Mouse (Mus musculus) small intestine, adult 2 months (tissue): Measurements from ENCODE around the gene Gp9. TPM values are rescaled to one million over a fixed set of nuclear protein-coding genes. Genes with fewer than 3 reads are reported as not detected.

Source experiments
- H3K27ac ChIP-seq: fragments of 200-500 bp; 2 replicates; pipeline ENCODE4 v1.5.1; 2012; ENCODE audit warnings: low read depth, low read length, control low read depth, inconsistent platforms; ENCODE audit not compliant: insufficient read depth
- H3K27me3 ChIP-seq: fragments of 200-500 bp; 2 replicates; pipeline ENCODE4 v1.6.1; 2012; ENCODE audit warnings: mild to moderate bottlenecking, moderate library complexity, low read length, inconsistent platforms; ENCODE audit not compliant: control insufficient read depth, insufficient read depth
- H3K36me3 ChIP-seq: fragments of 200-500 bp; 2 replicates; pipeline ENCODE4 v1.6.1; 2012; ENCODE audit warnings: mild to moderate bottlenecking, low read length, control low read depth, inconsistent platforms; ENCODE audit not compliant: control insufficient read depth, insufficient read depth
- H3K4me1 ChIP-seq: fragments of 200-500 bp; 2 replicates; pipeline ENCODE4 v1.6.1; 2012; ENCODE audit warnings: low read length, inconsistent platforms, mixed read lengths; ENCODE audit not compliant: control insufficient read depth, insufficient read depth, insufficient read length
- H3K4me3 ChIP-seq: fragments of 200-500 bp; 2 replicates; pipeline ENCODE4 v1.5.1; 2012; ENCODE audit warnings: low read depth, mild to moderate bottlenecking, control low read depth, inconsistent platforms, low read length, moderate library complexity
- CTCF ChIP-seq: fragments of 200-500 bp; IDR thresholded peaks from 2 replicates; pipeline ENCODE4 v1.5.1; 2012; ENCODE audit warnings: low read depth, mild to moderate bottlenecking, control low read depth, inconsistent platforms, low read length, moderate library complexity, mixed read lengths; ENCODE audit not compliant: insufficient replicate concordance, insufficient read length; ENCODE audit errors: extremely low read depth
- POLR2A ChIP-seq: fragments of 200-500 bp; IDR thresholded peaks from 2 replicates; pipeline ENCODE4 v1.6.1; 2012; ENCODE audit warnings: low read depth, mild to moderate bottlenecking, control low read depth, inconsistent platforms, low read length, moderate library complexity
- WGBS: fragments of 180-500 bp; shearing (Covaris S2); methylation state at CpG from one replicate; pipeline ENCODE4 v1.1.7; 2018; 5-methylcytosine and 5-hydroxymethylcytosine counted together
- polyA plus RNA-seq: library from polyadenylated mRNA; depleted of rRNA; stranded (reverse); fragments of >200 nt; gene quantifications from 2 replicates; pipeline ENCODE4 v1.2.3, GENCODE M21; 2012

Gene Gp9
- polyA plus RNA-seq, 1 experiment: not detected

DNA sequence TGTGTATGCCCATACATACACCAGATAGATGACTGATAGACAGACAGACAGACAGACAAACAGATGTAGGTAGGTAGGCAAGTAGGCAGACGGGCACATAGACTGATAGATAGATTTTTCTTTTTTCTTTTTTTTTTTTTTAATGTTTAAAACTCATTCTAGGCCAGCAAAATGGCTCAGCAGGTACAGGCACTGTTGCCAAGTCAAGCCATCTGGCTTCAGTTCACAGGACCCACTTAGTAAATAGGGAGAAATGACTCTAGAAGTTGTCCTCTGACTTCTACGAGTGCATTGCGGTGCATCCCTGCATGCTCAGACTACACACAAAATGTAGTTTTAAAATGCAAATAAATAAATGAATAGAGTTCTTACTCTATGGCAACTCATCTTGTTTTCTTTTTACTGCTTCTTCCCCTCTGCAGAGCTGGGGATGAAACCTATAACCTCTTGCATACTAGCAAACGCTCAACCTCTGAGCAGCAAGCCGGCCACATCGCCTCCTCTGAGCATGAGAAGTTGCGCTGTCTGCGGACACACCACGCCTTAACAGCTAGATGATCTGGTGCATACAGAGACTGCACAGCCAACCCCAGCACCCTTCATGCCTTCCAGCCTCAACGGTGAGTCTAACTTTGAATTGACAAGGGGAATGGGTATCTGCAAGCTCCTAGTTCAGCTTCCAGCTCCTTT lies 16.1 kb downstream of the Gp9 start:
- peaks cover 23% of the 10 kb centered on the region for H3K4me1 ChIP-seq
- 89% methylated on average over 10 of the region's 10 CpGs for WGBS
- TF ChIP-seq CTCF: no peak
- TF ChIP-seq POLR2A: no peak
- peaks cover 33% of the 10 kb centered on the region for H3K36me3 ChIP-seq
- H3K4me3 ChIP-seq: no peak overlapping the region
- no peaks in the 10 kb centered on the region for H3K27me3 ChIP-seq
- H3K27ac ChIP-seq: no peak overlapping the region

DNA sequence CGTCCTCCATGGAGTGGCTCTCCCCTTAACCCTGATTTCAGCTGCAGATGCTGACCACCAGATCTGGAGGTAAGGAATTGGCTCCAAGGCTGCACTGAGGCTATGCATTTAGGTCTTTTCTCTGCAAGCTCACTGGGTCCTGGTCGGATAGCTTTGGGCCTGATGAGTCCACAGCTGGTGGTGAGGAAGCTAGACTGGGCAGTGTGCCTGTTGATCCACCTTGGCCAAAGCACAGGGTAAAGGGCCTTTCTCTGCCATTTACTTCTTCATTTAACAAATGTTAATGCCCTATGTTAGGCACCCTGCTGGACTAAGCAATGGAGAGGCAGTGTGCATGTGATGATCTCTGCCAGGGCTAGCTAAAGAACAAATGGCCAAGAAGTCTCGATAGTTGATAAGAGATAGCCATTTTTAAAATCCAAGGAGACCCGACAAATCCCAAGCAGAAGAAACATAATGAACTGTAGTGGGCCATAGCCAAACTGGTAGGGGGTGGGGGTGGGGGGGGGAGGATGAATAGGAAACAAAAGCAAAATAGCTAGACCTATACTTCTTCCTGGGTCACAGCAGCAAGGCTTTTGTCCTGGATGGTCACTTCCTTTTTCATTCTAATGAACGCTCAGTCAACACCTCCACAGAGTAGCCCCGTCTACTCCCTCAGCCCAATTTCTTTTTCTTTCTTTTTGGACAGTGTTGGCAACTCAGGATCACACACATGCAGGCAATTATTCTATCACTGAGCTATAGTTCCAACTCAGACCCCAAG lies 17.7 kb downstream of the Gp9 start:
- Histone ChIP-seq H3K27ac (no peak overlapping the region), H3K4me1 (peaks cover 7% of the 10 kb centered on the region), H3K27me3 (no peaks in the 10 kb centered on the region), H3K36me3 (peaks cover 33% of the 10 kb centered on the region), H3K4me3 (no peak overlapping the region)
- TF ChIP-seq POLR2A (no peak), CTCF (no peak)
- 83% methylated on average over 6 of the region's 6 CpGs for WGBS

DNA sequence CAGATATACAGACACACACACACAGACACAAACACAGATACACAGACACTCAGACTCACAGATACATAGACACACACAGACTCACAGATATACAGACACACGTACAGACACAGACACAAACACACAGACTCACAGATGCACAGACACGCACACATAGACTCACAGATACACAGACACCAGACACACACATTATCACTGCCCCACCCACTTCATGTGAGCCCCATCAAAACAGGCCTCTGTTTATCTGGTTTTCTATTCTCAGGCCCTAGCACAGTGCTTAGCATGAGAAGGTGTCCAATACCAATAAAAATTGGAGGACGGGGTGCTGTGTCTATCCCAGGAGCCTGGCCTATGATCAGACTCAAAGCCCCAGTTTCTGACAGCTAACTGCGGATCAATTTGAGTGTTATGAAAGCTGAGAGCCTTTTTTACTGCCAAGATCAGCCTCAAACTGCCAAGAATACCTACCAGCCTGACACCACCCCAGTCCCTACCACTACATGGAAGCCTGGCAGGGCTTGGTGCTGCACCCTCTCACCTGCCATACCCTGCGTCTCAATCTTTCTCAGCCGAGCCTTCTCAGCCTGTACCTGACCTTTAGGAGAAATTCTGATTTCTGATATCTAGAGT lies 18.5 kb downstream of the Gp9 start:
- TF ChIP-seq CTCF (no peak), POLR2A (no peak)
- Histone ChIP-seq H3K27ac (no peak overlapping the region), H3K27me3 (no peaks in the 10 kb centered on the region), H3K36me3 (peaks cover 30% of the 10 kb centered on the region), H3K4me1 (peaks cover 1% of the 10 kb centered on the region), H3K4me3 (no peak overlapping the region)
- WGBS: 87% methylated on average over 6 of the region's 6 CpGs

DNA sequence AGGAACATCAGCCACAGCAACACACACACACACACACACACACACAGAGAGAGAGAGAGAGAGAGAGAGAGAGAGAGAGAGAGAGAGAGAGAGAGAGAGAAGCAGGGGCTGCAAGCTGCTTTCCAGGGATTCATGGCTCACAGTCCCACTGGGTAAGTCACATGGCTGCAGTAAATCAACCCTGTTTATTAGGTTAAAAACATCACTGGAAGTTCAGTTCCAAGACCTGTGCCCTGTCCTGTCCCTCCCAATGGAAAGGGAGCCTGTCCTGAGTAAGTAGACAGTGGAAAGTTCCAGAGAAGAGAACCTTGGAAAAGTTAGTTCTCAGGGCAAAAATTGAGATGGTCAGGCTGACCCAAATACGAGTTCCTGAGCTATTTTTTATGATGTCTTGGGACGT lies 19.4 kb downstream of the Gp9 start:
- H3K4me3 ChIP-seq: no peak overlapping the region
- H3K27ac ChIP-seq: no peak overlapping the region
- no peak for TF ChIP-seq POLR2A
- TF ChIP-seq CTCF: no peak
- peaks cover 21% of the 10 kb centered on the region for H3K36me3 ChIP-seq
- no peaks in the 10 kb centered on the region; the same call in 1 of the 2 replicates for H3K4me1 ChIP-seq
- H3K27me3 ChIP-seq: no peaks in the 10 kb centered on the region
- 32% methylated on average over 2 of the region's 2 CpGs for WGBS

DNA sequence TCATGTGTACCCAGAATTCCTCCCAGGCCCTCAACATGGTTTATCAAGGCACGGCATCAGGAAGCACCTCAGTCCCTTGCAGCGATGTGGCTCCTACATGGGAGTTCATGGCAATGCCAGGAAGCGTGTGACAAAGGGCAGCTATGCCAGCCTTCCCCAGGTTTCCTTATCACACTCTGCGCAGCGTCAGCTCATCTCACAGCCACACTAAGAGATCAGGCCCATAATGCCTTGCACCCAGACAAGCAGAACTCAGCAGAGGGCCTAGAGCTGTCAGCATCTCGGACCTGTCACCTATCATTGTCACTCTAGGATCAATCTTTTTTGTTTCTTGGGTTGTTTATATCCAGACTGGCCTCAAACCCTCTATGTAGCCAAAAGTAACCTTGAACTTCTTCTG lies 21.7 kb downstream of the Gp9 start:
- H3K4me3 ChIP-seq: no peak overlapping the region
- no peaks in the 10 kb centered on the region; the same call in 1 of the 2 replicates for H3K4me1 ChIP-seq
- no peak for TF ChIP-seq CTCF
- TF ChIP-seq POLR2A: no peak
- no peaks in the 10 kb centered on the region for H3K27me3 ChIP-seq
- H3K27ac ChIP-seq: no peak overlapping the region
- H3K36me3 ChIP-seq: peaks cover 11% of the 10 kb centered on the region
- 76% methylated on average over 6 of the region's 6 CpGs for WGBS

DNA sequence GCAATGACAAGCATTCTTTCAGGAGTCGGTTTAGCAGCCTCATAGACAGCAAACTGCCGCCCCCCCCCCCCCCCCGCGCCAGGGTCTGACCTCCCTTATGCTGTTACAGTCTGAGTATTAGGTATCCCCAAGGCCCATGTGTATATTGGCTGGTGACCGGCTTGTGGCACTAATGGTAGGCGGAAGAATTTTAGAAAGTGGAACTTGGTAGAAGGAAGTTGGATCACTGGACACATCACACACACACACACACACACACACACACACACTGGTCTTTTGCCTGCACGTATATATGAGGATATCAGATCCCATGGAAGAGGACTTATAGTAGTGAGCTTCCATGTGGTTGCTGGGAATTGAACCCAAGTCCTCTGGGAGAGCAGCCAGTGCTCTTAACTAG lies 24.6 kb downstream of the Gp9 start:
- TF ChIP-seq CTCF (no peak), POLR2A (no peak)
- peaks cover 8% of the 10 kb centered on the region; the same call in 1 of the 2 replicates for H3K4me1 ChIP-seq
- H3K36me3 ChIP-seq: peaks cover 15% of the 10 kb centered on the region
- H3K27me3 ChIP-seq: no peaks in the 10 kb centered on the region
- no peak overlapping the region for H3K27ac ChIP-seq
- H3K4me3 ChIP-seq: no peak overlapping the region
- 84% methylated on average over 7 of the region's 7 CpGs for WGBS

DNA sequence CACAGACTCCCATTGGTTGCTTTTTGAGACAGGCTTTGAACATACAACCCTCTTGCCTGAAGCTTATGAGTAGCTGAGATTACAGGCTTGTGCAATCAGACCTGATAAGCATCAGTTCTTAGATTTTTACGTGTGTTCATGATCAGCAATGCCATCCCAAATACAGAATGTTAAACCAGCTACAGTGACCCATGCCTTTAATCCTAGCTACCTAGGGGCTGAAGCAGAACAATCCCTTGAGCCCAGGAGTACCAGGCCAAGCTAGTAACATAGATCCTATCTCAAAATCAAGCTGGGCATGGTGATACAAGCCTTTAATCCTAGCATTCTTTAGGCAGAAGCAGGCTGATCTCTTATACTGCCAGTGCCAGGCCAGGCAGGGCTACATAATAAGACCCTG lies 26.2 kb downstream of the Gp9 start:
- Histone ChIP-seq H3K4me3 (no peak overlapping the region), H3K4me1 (peaks cover 12% of the 10 kb centered on the region; the same call in 1 of the 2 replicates), H3K27me3 (no peaks in the 10 kb centered on the region), H3K36me3 (peaks cover 13% of the 10 kb centered on the region), H3K27ac (no peak overlapping the region)
- TF ChIP-seq CTCF (no peak), POLR2A (no peak)
- 37% methylated on average over 1 of the region's 1 CpGs for WGBS
